Mouse (Mus musculus) liver, embryonic 14.5 days (tissue): ENCODE data around the gene Meioc. TPM values are rescaled to one million over a fixed set of nuclear protein-coding genes. Genes with fewer than 3 reads are reported as not detected.
"Not testable (repeated sequence)": the region's sequence is repeated elsewhere in the genome, so short reads cannot be mapped to it uniquely, and the experiment has no call there.

Experiments
- ATAC-seq: fragments of 200-750 bp; cut with Nextera tagmentation; 2 replicates; pipeline ENCODE4 v1.8.0; 2017; ENCODE audit warnings: moderate number of reproducible peaks, mild to moderate bottlenecking, moderate library complexity; ENCODE audit not compliant: insufficient read depth
- DNase-seq, 3 experiments: peaks; one replicate each; pipeline ENCODE4 v3.0.0-alpha.2; 2012 to 2013; ENCODE audit warnings: low read depth in 3 of 3, low spot score in 3 of 3
- H3K27ac ChIP-seq: fragments of 300-500 bp; sonication (generic); 2 replicates; pipeline ENCODE4 v1.5.1; 2014; ENCODE audit warnings: moderate library complexity, mild to moderate bottlenecking, control low read depth, inconsistent platforms
- H3K27me3 ChIP-seq: fragments of 300-500 bp; sonication (generic); 2 replicates; pipeline ENCODE4 v1.6.1; 2014; ENCODE audit warnings: mild to moderate bottlenecking, low read length, moderate library complexity; ENCODE audit not compliant: control insufficient read depth, insufficient read depth
- H3K36me3 ChIP-seq: fragments of 300-500 bp; sonication (generic); replicated peaks from 2 replicates; pipeline ENCODE4 v1.6.1; 2014; ENCODE audit warnings: low read depth; ENCODE audit not compliant: control insufficient read depth, insufficient read depth
- H3K4me1 ChIP-seq, 2 experiments: fragments of 200-500 bp in 1 of 2; fragments of 300-500 bp in 1 of 2; sonication (generic) in 1 of 2; replicated peaks; 2 replicates each; pipeline ENCODE4 v1.6.1; 2012 to 2014; ENCODE audit warnings: antibody characterized with exemption in 1 of 2, inconsistent platforms in 1 of 2, low read length in 1 of 2; ENCODE audit not compliant: control insufficient read depth in 2 of 2, insufficient read depth in 2 of 2
- H3K4me2 ChIP-seq: fragments of 300-500 bp; sonication (generic); 2 replicates; pipeline ENCODE4 v1.6.1; 2014; ENCODE audit warnings: low read depth, mild to moderate bottlenecking, control low read depth, moderate library complexity
- H3K4me3 ChIP-seq, 2 experiments: fragments of 200-500 bp in 1 of 2; fragments of 300-500 bp in 1 of 2; sonication (generic) in 1 of 2; 2 replicates each; pipeline ENCODE4 v1.5.1; 2012 to 2014; ENCODE audit warnings: low read depth in 2 of 2, low read length in 2 of 2, mild to moderate bottlenecking in 2 of 2, control low read depth in 1 of 2, inconsistent platforms in 1 of 2, moderate library complexity in 1 of 2; ENCODE audit not compliant: insufficient read depth in 1 of 2
- H3K9ac ChIP-seq: fragments of 300-500 bp; sonication (generic); replicated peaks from 2 replicates; pipeline ENCODE4 v1.6.1; 2014; ENCODE audit warnings: mild to moderate bottlenecking, control low read depth, moderate library complexity
- H3K9me3 ChIP-seq: fragments of 300-500 bp; sonication (generic); 2 replicates; pipeline ENCODE4 v1.6.1; 2016; ENCODE audit warnings: low read length, mixed read lengths; ENCODE audit not compliant: control insufficient read depth
- CTCF ChIP-seq: IDR thresholded peaks from 2 replicates; pipeline ENCODE4 v1.5.1; 2016; ENCODE audit warnings: antibody characterized with exemption, low read depth, control low read depth
- EP300 ChIP-seq: IDR thresholded peaks from 2 replicates; pipeline ENCODE4 v1.6.1; 2016; ENCODE audit warnings: antibody characterized with exemption, low read depth
- WGBS: fragments of 180-500 bp; shearing (Covaris S2); extraction: QIAGEN DNeasy Blood & Tissue Kit; methylation state at CpG from one replicate; pipeline ENCODE4 v1.1.7; 2014; ENCODE audit not compliant: insufficient replicate concordance; 5-methylcytosine and 5-hydroxymethylcytosine counted together
- polyA plus RNA-seq, 2 experiments: library from polyadenylated mRNA; depleted of rRNA in 1 of 2; stranded (reverse) in 1 of 2; unstranded in 1 of 2; fragments of >200 nt; fragmentation: Nextera tagmentation in 1 of 2; extraction: Ambion mirVana in 1 of 2; gene quantifications; 2 replicates each; pipeline versions ENCODE4 v1.2.1 to v1.2.3; 2012 to 2014

Meioc gene
- polyA plus RNA-seq, 2 experiments, result 0.02 to 0.11 TPM

- WGBS, result under 1% methylated on average over 49 of the region's 49 CpGs
- Histone ChIP-seq H3K4me2 (peak within 1 kb of the TSS; percentile 75), H3K27me3 (no peaks in the 10 kb centered on the region), H3K27ac (no peak within 1 kb of the TSS), H3K9ac (peak within 1 kb of the TSS; percentile 60), H3K9me3 (no peaks in the 10 kb centered on the region), H3K4me1 (peaks cover 5 to 11% of the 10 kb centered on the region in 2 experiments), H3K4me3 (peak within 1 kb of the TSS; percentile 72 to 94), H3K36me3 (no peaks in the 10 kb centered on the region)
- ATAC-seq, result peak; percentile 96
- no peak for TF ChIP-seq CTCF
- TF ChIP-seq EP300, result no peak
- DNase-seq, result peak; percentile 61 to 69 (median 64)
These were observed 34.0 kb downstream of the Meioc start, which contains the start of gene Ccdc43 for GRCm38 (mm10) chr11:102697338-102698017. Gene Ccdc43 (minus strand): TSS chr11:102697782.

- ATAC-seq (no peak), DNase-seq (no peak)
- Histone ChIP-seq H3K36me3 (no peaks in the 10 kb centered on the region), H3K9me3 (no peaks in the 10 kb centered on the region), H3K4me2 (peak overlapping the region; percentile 75), H3K4me3 (peak overlapping the region; percentile 72 to 94), H3K27me3 (no peaks in the 10 kb centered on the region), H3K4me1 (peaks cover 5 to 11% of the 10 kb centered on the region in 2 experiments), H3K27ac (no peak overlapping the region), H3K9ac (peak overlapping the region; percentile 60)
- no peak for TF ChIP-seq CTCF
- TF ChIP-seq EP300, result no peak
- WGBS, result 15% methylated on average over 9 of the region's 9 CpGs
These were observed 34.5 kb downstream of the Meioc start for GRCm38 (mm10) chr11:102698018-102698476.

- not testable (repeated sequence) for H3K4me1 ChIP-seq, H3K27me3 ChIP-seq, H3K9me3 ChIP-seq, ATAC-seq, H3K36me3 ChIP-seq, H3K27ac ChIP-seq, H3K9ac ChIP-seq, H3K4me2 ChIP-seq, DNase-seq, H3K4me3 ChIP-seq
- 59% methylated on average over 6 of the region's 6 CpGs for WGBS
These were observed 38.7 kb downstream of the Meioc start for GRCm38 (mm10) chr11:102702206-102702605.

GRCm38 (mm10) chr11:102712411-102712810 lies 48.9 kb downstream of the Meioc start:
- no peak for DNase-seq
- Histone ChIP-seq H3K4me1 (no peaks in the 10 kb centered on the region), H3K36me3 (no peaks in the 10 kb centered on the region), H3K4me2 (no peak overlapping the region), H3K27me3 (no peaks in the 10 kb centered on the region), H3K27ac (no peak overlapping the region), H3K4me3 (no peak overlapping the region), H3K9ac (no peak overlapping the region), H3K9me3 (no peaks in the 10 kb centered on the region)
- no peak for TF ChIP-seq CTCF
- no peak for TF ChIP-seq EP300
- 70% methylated on average over 4 of the region's 4 CpGs for WGBS
- ATAC-seq, result no peak

GRCm38 (mm10) chr11:102714578-102714977 lies 51.1 kb downstream of the Meioc start:
- H3K4me1 ChIP-seq, H3K36me3 ChIP-seq, H3K27me3 ChIP-seq, H3K9ac ChIP-seq, H3K27ac ChIP-seq, ATAC-seq, DNase-seq, H3K4me3 ChIP-seq, H3K9me3 ChIP-seq, H3K4me2 ChIP-seq: not testable (repeated sequence)
- WGBS, result 49% methylated on average over 2 of the region's 2 CpGs
- TF ChIP-seq CTCF, result peak; percentile 62
